Mouse (Mus musculus) embryonic fibroblast, embryonic 13.5 days (primary cell): ENCODE data around the gene Zbtb48. TPM values are rescaled to one million over a fixed set of nuclear protein-coding genes. Genes with fewer than 3 reads are reported as not detected.

Source experiments
- H3K27ac ChIP-seq: 2 replicates; pipeline ENCODE4 v1.5.1; 2012; ENCODE audit warnings: low read length, control low read depth, inconsistent platforms; ENCODE audit not compliant: insufficient read depth
- H3K4me1 ChIP-seq: 2 replicates; pipeline ENCODE4 v1.6.1; 2011; ENCODE audit warnings: low read length; ENCODE audit not compliant: control insufficient read depth, insufficient read depth
- H3K4me3 ChIP-seq: 2 replicates; pipeline ENCODE4 v1.5.1; 2011; ENCODE audit warnings: mild to moderate bottlenecking, control low read depth, low read length; ENCODE audit not compliant: insufficient read depth
- CTCF ChIP-seq: IDR thresholded peaks from 2 replicates; pipeline ENCODE4 v1.5.1; 2011; ENCODE audit warnings: mild to moderate bottlenecking, control low read depth, low read length, moderate library complexity, borderline replicate concordance; ENCODE audit not compliant: insufficient read depth
- POLR2A ChIP-seq: IDR thresholded peaks from 2 replicates; pipeline ENCODE4 v1.6.1; 2011; ENCODE audit warnings: low read depth, mild to moderate bottlenecking, control low read depth, low read length, moderate library complexity
- polyA plus RNA-seq: library from polyadenylated mRNA; stranded (reverse); fragments of >200 nt; gene quantifications from 2 replicates; pipeline ENCODE4 v1.2.4, GENCODE M21; 2011; ENCODE audit warnings: low read depth; ENCODE audit not compliant: missing spikeins, insufficient read length

Zbtb48 gene
- polyA plus RNA-seq, 1 experiment = 7.5 TPM

- Histone ChIP-seq H3K4me1 (peaks cover 5% of the 10 kb centered on the region; the same call in 1 of the 2 replicates), H3K4me3 (peak overlapping the region; percentile 86), H3K27ac (peak overlapping the region; percentile 79)
- peak; percentile 77 for TF ChIP-seq POLR2A
- TF ChIP-seq CTCF = no peak
Observed at GRCm38 (mm10) chr4:151995371-151996172, 31.9 kb downstream of the Zbtb48 start.

GRCm38 (mm10) chr4:151994228-151995171 is 33.0 kb downstream of the Zbtb48 start:
- TF ChIP-seq CTCF (no peak), POLR2A (no peak)
- peaks cover 5% of the 10 kb centered on the region; the same call in 1 of the 2 replicates for H3K4me1 ChIP-seq
- peak overlapping the region; percentile 53 for H3K27ac ChIP-seq

GRCm38 (mm10) chr4:151993035-151993434 is 34.4 kb downstream of the Zbtb48 start:
- H3K4me1 ChIP-seq = peaks cover 5% of the 10 kb centered on the region; the same call in 1 of the 2 replicates
- no peak overlapping the region for H3K27ac ChIP-seq
- no peak overlapping the region for H3K4me3 ChIP-seq
- no peak for TF ChIP-seq CTCF
- TF ChIP-seq POLR2A = no peak

More at GRCm38 (mm10) chr4:151994228-151995171, 33.0 kb downstream of the Zbtb48 start:
- peak overlapping the region; percentile 86 for H3K4me3 ChIP-seq

GRCm38 (mm10) chr4:151992091-151992490 is 35.4 kb downstream of the Zbtb48 start:
- H3K4me1 ChIP-seq = peaks cover 5% of the 10 kb centered on the region; the same call in 1 of the 2 replicates
- no peak overlapping the region for H3K27ac ChIP-seq
- H3K4me3 ChIP-seq = no peak overlapping the region
- no peak for TF ChIP-seq CTCF
- no peak for TF ChIP-seq POLR2A

- peak overlapping the region; percentile 55; the same call in 1 of the 2 replicates for H3K27ac ChIP-seq
- peaks cover 10% of the 10 kb centered on the region; the same call in 1 of the 2 replicates for H3K4me1 ChIP-seq
- no peak overlapping the region for H3K4me3 ChIP-seq
- TF ChIP-seq POLR2A (no peak), CTCF (no peak)
Observed at GRCm38 (mm10) chr4:151989110-151989488, 38.4 kb downstream of the Zbtb48 start.

- peak; percentile 54 for TF ChIP-seq POLR2A
- no peak for TF ChIP-seq CTCF
- H3K4me3 ChIP-seq = peak within 1 kb of the TSS; percentile 61
- H3K4me1 ChIP-seq = peaks cover 9% of the 10 kb centered on the region; the same call in 1 of the 2 replicates
- H3K27ac ChIP-seq = peak within 1 kb of the TSS; percentile 55
Observed at GRCm38 (mm10) chr4:151988342-151989109, 38.9 kb downstream of the Zbtb48 start, which contains the start of gene Thap3. Gene Thap3 (minus strand): TSS chr4:151988997.

- TF ChIP-seq CTCF (no peak), POLR2A (0 out of 2 replicates have a peak, but pooled peaks have one; percentile 17)
- peak overlapping the region; percentile 61 for H3K4me3 ChIP-seq
- peak overlapping the region; percentile 55; the same call in 1 of the 2 replicates for H3K27ac ChIP-seq
- H3K4me1 ChIP-seq = peaks cover 5% of the 10 kb centered on the region; the same call in 1 of the 2 replicates
Observed at GRCm38 (mm10) chr4:151988014-151988341, 39.5 kb downstream of the Zbtb48 start.

- TF ChIP-seq POLR2A = no peak
- TF ChIP-seq CTCF = no peak
- H3K27ac ChIP-seq = no peak overlapping the region
- H3K4me3 ChIP-seq = no peak overlapping the region
- H3K4me1 ChIP-seq = peaks cover 5% of the 10 kb centered on the region; the same call in 1 of the 2 replicates
Observed at GRCm38 (mm10) chr4:151986650-151987049, 40.8 kb downstream of the Zbtb48 start.

GRCm38 (mm10) chr4:151985886-151986285 is 41.6 kb downstream of the Zbtb48 start:
- Histone ChIP-seq H3K4me3 (no peak overlapping the region), H3K4me1 (peaks cover 5% of the 10 kb centered on the region; the same call in 1 of the 2 replicates), H3K27ac (no peak overlapping the region)
- TF ChIP-seq CTCF (no peak), POLR2A (no peak)
